30 mouse cellular contexts compared by ENCODE assay signal in the genomic region with DNA sequence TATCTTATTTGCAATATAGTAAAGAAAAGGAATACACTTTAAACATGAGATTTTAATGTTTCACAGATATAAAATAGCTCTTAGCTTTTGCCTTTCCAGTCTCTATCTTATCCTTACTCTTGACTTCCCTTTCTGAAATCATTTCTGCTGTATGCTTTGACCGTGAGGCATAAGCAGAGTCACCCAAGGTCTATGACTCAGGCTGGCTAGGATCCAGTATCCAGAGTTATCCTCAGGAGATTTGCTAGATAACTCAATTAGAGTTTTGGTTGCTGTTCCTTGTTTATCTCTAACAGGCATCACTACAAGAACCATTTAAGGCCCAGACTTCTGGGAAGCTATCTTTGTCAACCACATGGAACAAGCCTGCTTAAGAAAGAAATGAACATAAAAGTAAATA.
DNase-seq lines count a peak whose midpoint lies in the region; ATAC-seq lines count a peak whose summit lies in the region.
"Had no signal": no experiment of that assay in that cellular context is flagged by ENCODE, and none has a peak within 500 bp of the region (broad histone marks: within the 10 kb centered on the region; RNA-seq: fewer than 3 reads in every experiment).

No protein-coding gene starts in this region.

- H3K27me3 ChIP-seq in midbrain, embryonic 11.5 days (ENCODE audit: control insufficient read depth, insufficient read depth, low read length): no peaks in the 10 kb centered on the region
- no peaks in the 10 kb centered on the region for H3K27me3 ChIP-seq in midbrain, embryonic 16.5 days (ENCODE audit: control insufficient read depth, insufficient read depth, low read depth, low read length)
- H3K27me3 ChIP-seq: embryonic facial prominence, embryonic 12.5 days; heart, embryonic 12.5 days; kidney, embryonic 15.5 days; limb, embryonic 12.5 days; liver, embryonic 15.5 days; lung, embryonic 15.5 days; midbrain, embryonic 12.5 days; neural tube, embryonic 12.5 days; stomach, embryonic 15.5 days had no signal

- no peak overlapping the region for H3K9ac ChIP-seq in midbrain, embryonic 11.5 days (ENCODE audit: low read length)
- no peak overlapping the region for H3K9ac ChIP-seq in midbrain, embryonic 16.5 days (ENCODE audit: low read depth, low read length)
- H3K9ac ChIP-seq: embryonic facial prominence, embryonic 12.5 days; heart, embryonic 12.5 days; hindbrain, embryonic 14.5 days; kidney, embryonic 15.5 days; limb, embryonic 12.5 days; liver, embryonic 15.5 days; lung, embryonic 15.5 days; midbrain, embryonic 12.5 days; neural tube, embryonic 12.5 days; stomach, embryonic 15.5 days had no signal

- no peak for ATAC-seq in midbrain, embryonic 11.5 days (ENCODE audit: low FRiP score)
- no peak for ATAC-seq in midbrain, embryonic 16.5 days
- ATAC-seq: forebrain, embryonic 14.5 days; inflammation-experienced regulatory T-cells, adult 6 months; Patski had no signal

- H3K4me2 ChIP-seq in midbrain, embryonic 11.5 days: no peak overlapping the region
- H3K4me2 ChIP-seq in midbrain, embryonic 16.5 days (ENCODE audit: low read length): no peak overlapping the region
- H3K4me2 ChIP-seq: embryonic facial prominence, embryonic 12.5 days; heart, embryonic 12.5 days; hindbrain, embryonic 14.5 days; kidney, embryonic 15.5 days; limb, embryonic 12.5 days; liver, embryonic 15.5 days; lung, embryonic 15.5 days; midbrain, embryonic 12.5 days; neural tube, embryonic 12.5 days; stomach, embryonic 15.5 days had no signal

- H3K4me3 ChIP-seq in midbrain, embryonic 11.5 days (ENCODE audit: low read depth, low read length): no peak overlapping the region
- no peak overlapping the region for H3K4me3 ChIP-seq in midbrain, embryonic 16.5 days (ENCODE audit: low read depth, low read length)
- H3K4me3 ChIP-seq: embryonic facial prominence, embryonic 12.5 days; heart, embryonic 12.5 days; kidney, embryonic 15.5 days; left cerebral cortex, adult 2 months; limb, embryonic 12.5 days; liver, embryonic 15.5 days; lung, embryonic 15.5 days; midbrain, embryonic 12.5 days; myocyte; neural tube, embryonic 12.5 days; stomach, embryonic 15.5 days had no signal

- DNase-seq in midbrain, embryonic 11.5 days (ENCODE audit: low spot score, missing footprints): peak; percentile 31
- DNase-seq in MN1 (ENCODE audit: low spot score): peak; percentile 84
- DNase-seq in adrenal gland, adult 8-10 months: peak; percentile 74
- peak; percentile 52 for DNase-seq in brain, adult 2 months (ENCODE audit: low read depth, low spot score)
- no peak for DNase-seq in heart, postnatal 4 days
- DNase-seq in gastrocnemius, postnatal 10 days: no peak
- DNase-seq: cerebellum, adult 8-10 months; embryo, embryonic 11 days; gastrocnemius, postnatal 36 days; kidney, adult 18-20 months; kidney, postnatal 25 days; lung, postnatal 36 days; retina, postnatal 1 day; right cerebral cortex, postnatal 14 days had no signal

- WGBS in midbrain, embryonic 11.5 days: 91% methylated on average over 1 of the region's 1 CpGs
- 75% methylated on average over 1 of the region's 1 CpGs for WGBS in midbrain, embryonic 16.5 days

- H3K9me3 ChIP-seq in midbrain, embryonic 11.5 days (ENCODE audit: control insufficient read depth, low read length): no peaks in the 10 kb centered on the region
- no peaks in the 10 kb centered on the region for H3K9me3 ChIP-seq in midbrain, embryonic 16.5 days (replicated peaks; ENCODE audit: control insufficient read depth, low read length, poor library complexity, severe bottlenecking)
- H3K9me3 ChIP-seq: embryonic facial prominence, embryonic 12.5 days; kidney, embryonic 15.5 days; limb, embryonic 12.5 days; liver, embryonic 15.5 days; lung, embryonic 15.5 days; midbrain, embryonic 12.5 days; neural tube, embryonic 12.5 days; stomach, embryonic 15.5 days had no signal

- H3K27ac ChIP-seq in midbrain, embryonic 11.5 days (ENCODE audit: low read depth, low read length): no peak overlapping the region
- no peak overlapping the region for H3K27ac ChIP-seq in midbrain, embryonic 16.5 days (ENCODE audit: low read length)
- H3K27ac ChIP-seq: embryonic facial prominence, embryonic 12.5 days; hindbrain, embryonic 14.5 days; kidney, embryonic 15.5 days; left cerebral cortex, adult 2 months; limb, embryonic 12.5 days; liver, embryonic 15.5 days; lung, embryonic 15.5 days; midbrain, embryonic 12.5 days; neural tube, embryonic 12.5 days; stomach, embryonic 15.5 days had no signal

- no peaks in the 10 kb centered on the region for H3K4me1 ChIP-seq in midbrain, embryonic 11.5 days (ENCODE audit: control insufficient read depth, insufficient read depth, low read length)
- H3K4me1 ChIP-seq in midbrain, embryonic 16.5 days (ENCODE audit: control insufficient read depth, insufficient read depth, low read length): no peaks in the 10 kb centered on the region
- H3K4me1 ChIP-seq: embryonic facial prominence, embryonic 12.5 days; heart, embryonic 12.5 days; kidney, embryonic 15.5 days; limb, embryonic 12.5 days; liver, embryonic 15.5 days; lung, embryonic 15.5 days; midbrain, embryonic 12.5 days; neural tube, embryonic 12.5 days; stomach, embryonic 15.5 days had no signal

- no peaks in the 10 kb centered on the region for H3K36me3 ChIP-seq in midbrain, embryonic 11.5 days (ENCODE audit: control insufficient read depth, insufficient read depth, low read length)
- 0 out of 2 replicates have a peak, but pooled peaks cover 2% of the 10 kb centered on the region for H3K36me3 ChIP-seq in midbrain, embryonic 16.5 days (ENCODE audit: control insufficient read depth, insufficient read depth, low read length)
- H3K36me3 ChIP-seq: embryonic facial prominence, embryonic 12.5 days; heart, embryonic 12.5 days; kidney, embryonic 15.5 days; limb, embryonic 12.5 days; liver, embryonic 15.5 days; lung, embryonic 15.5 days; neural tube, embryonic 12.5 days; stomach, embryonic 15.5 days had no signal

Comparison
In these comparisons a context has a peak if more than half of its experiments do, and no peak if none do; other contexts are left out.
1. DNase-seq: peak in midbrain, embryonic 11.5 days (single experiment), MN1 (single experiment), adrenal gland, adult 8-10 months (single experiment) and brain, adult 2 months (single experiment); none in heart, postnatal 4 days (single experiment) and gastrocnemius, postnatal 10 days (single experiment).